Mouse (Mus musculus) olfactory bulb, adult 2 months (tissue): ENCODE results near the gene Gpr135. TPM values are rescaled to one million over a fixed set of nuclear protein-coding genes. Genes with fewer than 3 reads are reported as not detected.
"Not testable (repeated sequence)": the region's sequence is repeated elsewhere in the genome, so short reads cannot be mapped to it uniquely, and the experiment has no call there.

Source experiments
- H3K27ac ChIP-seq: fragments of 200-500 bp; 2 replicates; pipeline ENCODE4 v1.5.1; 2012; ENCODE audit warnings: low read depth, low read length; ENCODE audit not compliant: insufficient read depth
- H3K4me1 ChIP-seq: fragments of 200-500 bp; 2 replicates; pipeline ENCODE4 v1.6.1; 2012; ENCODE audit warnings: low read length; ENCODE audit not compliant: control insufficient read depth, insufficient read depth
- H3K4me3 ChIP-seq: fragments of 200-500 bp; 2 replicates; pipeline ENCODE4 v1.5.1; 2012; ENCODE audit warnings: mild to moderate bottlenecking, low read depth, low read length, moderate library complexity; ENCODE audit not compliant: insufficient read depth
- CTCF ChIP-seq: fragments of 200-500 bp; IDR thresholded peaks from 2 replicates; pipeline ENCODE4 v1.5.1; 2012; ENCODE audit warnings: low read depth, mild to moderate bottlenecking, low read length, moderate library complexity; ENCODE audit not compliant: insufficient read depth
- POLR2A ChIP-seq: fragments of 200-500 bp; IDR thresholded peaks from 2 replicates; pipeline ENCODE4 v1.6.1; 2012; ENCODE audit warnings: mild to moderate bottlenecking, low read depth, low read length, moderate library complexity; ENCODE audit not compliant: insufficient read depth
- WGBS: fragments of 180-500 bp; shearing (Covaris S2); methylation state at CpG from one replicate; pipeline ENCODE4 v1.1.7; 2018; 5-methylcytosine and 5-hydroxymethylcytosine counted together
- polyA plus RNA-seq: library from polyadenylated mRNA; stranded (reverse); fragments of >200 nt; gene quantifications from 2 replicates; pipeline ENCODE4 v1.2.4, GENCODE M21; 2012; ENCODE audit warnings: low replicate concordance; ENCODE audit not compliant: missing spikeins, insufficient read depth, insufficient read length

The Gpr135 gene
- polyA plus RNA-seq, 1 experiment: not detected

DNA sequence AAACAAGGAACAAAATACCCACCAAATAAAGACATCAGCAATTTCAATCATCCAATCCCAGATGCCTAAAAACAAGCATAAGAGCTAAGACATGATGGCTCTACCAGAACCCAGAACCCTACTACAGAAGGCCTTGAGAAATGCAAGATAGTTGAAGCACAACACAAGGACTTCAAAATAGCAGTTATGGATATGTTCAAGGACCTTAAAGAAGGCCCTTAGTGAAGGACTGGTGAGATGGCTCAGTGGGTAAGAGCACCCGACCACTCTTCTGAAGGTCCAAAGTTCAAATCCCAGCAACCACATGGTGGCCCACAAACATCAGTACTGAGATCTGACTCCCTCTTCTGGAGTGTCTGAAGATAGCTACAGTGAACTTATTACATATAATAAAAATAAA, 13.1 kb downstream of the Gpr135 start:
- TF ChIP-seq CTCF: no peak
- TF ChIP-seq POLR2A: no peak
- H3K4me1 ChIP-seq: no peaks in the 10 kb centered on the region
- no peak overlapping the region for H3K27ac ChIP-seq
- no peak overlapping the region for H3K4me3 ChIP-seq
- 94% methylated on average over 1 of the region's 1 CpGs for WGBS

DNA sequence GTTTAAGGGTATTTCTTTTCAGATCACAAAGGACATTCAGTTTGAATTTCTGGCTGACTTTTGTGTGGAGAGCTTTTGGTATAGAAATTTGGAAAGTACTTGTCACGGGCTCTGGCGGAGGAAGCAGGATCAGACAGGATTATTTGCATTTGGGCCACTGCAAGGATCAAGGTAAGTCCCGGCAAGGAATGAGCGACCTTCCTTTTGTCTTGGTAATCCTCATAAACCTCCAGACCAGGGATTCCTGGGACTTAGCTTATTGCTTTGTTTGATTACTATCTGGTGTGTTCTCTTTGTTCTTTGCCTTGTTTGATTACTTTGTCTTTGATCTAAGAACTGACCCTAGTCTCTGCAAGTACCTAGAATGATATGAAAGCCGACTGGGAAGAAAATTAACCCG, 17.1 kb downstream of the Gpr135 start:
- TF ChIP-seq POLR2A: no peak
- no peak for TF ChIP-seq CTCF
- Histone ChIP-seq H3K4me1 (no peaks in the 10 kb centered on the region), H3K4me3 (no peak overlapping the region), H3K27ac (no peak overlapping the region)
- 50% methylated on average over 6 of the region's 6 CpGs for WGBS

DNA sequence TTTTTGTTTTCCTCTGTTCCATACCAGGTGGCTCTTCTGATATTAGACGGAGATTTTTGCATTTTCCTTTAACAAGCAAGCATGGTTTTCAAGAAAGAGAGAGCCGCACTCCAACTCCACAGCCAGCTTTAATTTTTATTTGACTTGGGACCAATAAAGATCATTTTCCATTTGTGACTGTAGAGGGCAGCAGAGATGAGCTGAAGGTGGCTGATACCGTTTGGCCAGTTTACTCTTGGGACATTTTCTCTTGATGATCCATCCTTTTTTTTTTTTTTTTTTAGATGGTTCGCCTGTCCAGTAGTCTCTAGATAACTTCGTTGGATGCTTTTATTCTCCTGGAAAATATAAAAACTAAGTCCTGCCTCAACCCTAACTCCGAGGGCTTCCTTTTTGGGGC, 17.6 kb downstream of the Gpr135 start:
- H3K4me1 ChIP-seq: no peaks in the 10 kb centered on the region
- no peak overlapping the region for H3K27ac ChIP-seq
- 40% methylated on average over 6 of the region's 6 CpGs for WGBS
- TF ChIP-seq CTCF: no peak
- no peak for TF ChIP-seq POLR2A
- no peak overlapping the region for H3K4me3 ChIP-seq

DNA sequence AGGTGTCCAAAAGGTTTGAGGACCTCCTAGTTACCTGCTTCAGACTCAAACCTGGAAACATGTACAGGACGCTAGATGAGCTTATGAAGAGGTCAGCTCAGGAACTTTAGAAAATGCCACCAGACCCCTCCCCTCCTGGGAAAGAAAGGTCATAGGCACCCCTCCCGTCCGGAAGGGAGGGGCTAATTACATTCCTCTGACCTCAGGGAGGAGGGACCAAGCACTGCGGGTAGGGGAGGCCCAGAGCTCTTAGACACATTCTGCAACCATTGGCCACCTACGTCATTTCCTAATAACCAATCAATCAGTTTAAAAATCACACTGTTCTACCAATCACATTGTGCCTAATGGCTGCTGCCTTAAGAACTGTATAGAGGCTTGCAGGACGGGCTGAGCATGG, 18.4 kb downstream of the Gpr135 start:
- no peaks in the 10 kb centered on the region for H3K4me1 ChIP-seq
- TF ChIP-seq CTCF (no peak), POLR2A (no peak)
- no peak overlapping the region for H3K27ac ChIP-seq
- no peak overlapping the region for H3K4me3 ChIP-seq
- 82% methylated on average over 6 of the region's 6 CpGs for WGBS

DNA sequence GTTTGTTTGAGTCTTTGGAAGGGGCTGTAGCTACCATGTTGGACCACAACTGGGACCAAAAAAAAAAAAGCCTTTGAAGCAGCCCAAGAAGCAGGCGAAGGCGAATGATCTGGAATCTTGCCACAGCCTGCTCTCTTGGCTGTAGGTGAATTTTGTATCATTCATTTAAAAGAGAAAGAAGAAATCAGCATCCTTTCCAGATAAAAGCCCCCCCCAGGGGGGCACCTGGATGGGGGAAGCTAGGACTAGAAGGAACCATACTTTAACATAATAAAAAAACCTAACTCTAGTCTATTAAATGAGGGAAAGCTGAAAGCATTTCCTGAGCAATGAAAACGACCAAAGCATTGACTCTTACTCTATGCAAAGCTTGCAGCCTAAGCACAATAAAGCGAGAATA, 20.1 kb downstream of the Gpr135 start:
- no peak overlapping the region for H3K4me3 ChIP-seq
- TF ChIP-seq CTCF (no peak), POLR2A (no peak)
- H3K4me1 ChIP-seq: no peaks in the 10 kb centered on the region
- 82% methylated on average over 4 of the region's 4 CpGs for WGBS
- no peak overlapping the region for H3K27ac ChIP-seq

DNA sequence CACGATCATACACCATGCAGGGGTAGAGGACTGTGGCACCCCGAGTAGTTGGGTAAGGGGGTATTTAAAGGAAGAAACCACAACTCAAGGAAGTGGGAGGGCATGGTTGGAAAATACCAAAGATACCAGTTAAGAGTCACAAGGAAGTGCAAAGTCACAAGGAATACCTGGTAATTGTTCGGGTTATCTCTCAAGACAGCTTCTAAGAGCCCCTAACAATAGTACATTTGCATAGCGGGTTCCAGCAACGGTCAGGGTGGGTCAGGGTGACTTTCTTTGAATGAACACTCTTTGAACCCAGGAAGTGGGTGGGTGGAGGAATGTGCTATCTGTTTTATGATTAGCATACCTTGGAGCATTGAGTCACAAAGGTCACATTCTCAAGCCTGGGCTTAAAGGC, 20.8 kb downstream of the Gpr135 start:
- H3K4me1 ChIP-seq, H3K4me3 ChIP-seq, H3K27ac ChIP-seq: not testable (repeated sequence)
- 94% methylated on average over 5 of the region's 5 CpGs for WGBS

DNA sequence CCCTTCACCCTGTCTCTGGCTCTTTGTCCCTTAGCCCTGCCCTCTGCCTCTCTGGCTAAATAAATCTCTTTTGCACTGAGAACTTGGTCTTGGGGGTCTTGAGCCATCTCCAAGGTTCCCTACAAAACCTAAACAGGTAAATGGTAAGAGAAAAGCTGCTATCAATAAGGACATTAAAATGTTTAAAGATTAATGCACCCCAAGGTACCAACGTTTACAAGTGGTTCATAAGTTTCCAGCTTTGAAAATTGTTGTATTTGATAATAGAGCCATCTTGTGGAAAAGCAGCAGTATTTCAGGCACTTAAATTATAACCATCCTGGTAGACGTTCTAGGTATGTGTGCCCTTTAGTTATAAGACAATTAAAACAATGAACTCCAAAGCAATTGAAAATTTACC, 23.4 kb downstream of the Gpr135 start:
- H3K4me1 ChIP-seq: no peaks in the 10 kb centered on the region
- 0% methylated on average over 2 of the region's 2 CpGs for WGBS
- no peak overlapping the region for H3K27ac ChIP-seq
- TF ChIP-seq POLR2A: no peak
- TF ChIP-seq CTCF: no peak
- no peak overlapping the region for H3K4me3 ChIP-seq

DNA sequence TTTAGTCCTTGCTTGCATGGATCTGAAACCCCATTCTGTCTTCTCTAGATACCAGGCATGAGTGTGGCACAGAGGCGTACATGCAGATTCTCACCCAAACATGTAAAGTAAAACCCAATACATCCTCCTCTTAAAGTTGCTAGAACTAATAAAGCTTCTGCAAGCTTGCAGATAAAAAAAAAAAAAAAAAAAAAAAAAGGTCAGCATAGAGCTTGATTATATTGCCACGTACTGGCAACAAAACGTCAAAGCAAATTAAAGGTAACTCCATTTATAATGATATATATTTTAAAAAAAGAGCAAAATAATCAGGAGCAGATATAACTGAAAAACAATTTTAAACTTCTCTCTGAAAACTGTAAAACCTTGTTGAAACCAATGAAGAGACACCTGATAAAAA, 29.7 kb downstream of the Gpr135 start:
- Histone ChIP-seq H3K4me3 (no peak overlapping the region), H3K4me1 (no peaks in the 10 kb centered on the region), H3K27ac (no peak overlapping the region)
- 97% methylated on average over 3 of the region's 3 CpGs for WGBS
- TF ChIP-seq POLR2A: no peak

DNA sequence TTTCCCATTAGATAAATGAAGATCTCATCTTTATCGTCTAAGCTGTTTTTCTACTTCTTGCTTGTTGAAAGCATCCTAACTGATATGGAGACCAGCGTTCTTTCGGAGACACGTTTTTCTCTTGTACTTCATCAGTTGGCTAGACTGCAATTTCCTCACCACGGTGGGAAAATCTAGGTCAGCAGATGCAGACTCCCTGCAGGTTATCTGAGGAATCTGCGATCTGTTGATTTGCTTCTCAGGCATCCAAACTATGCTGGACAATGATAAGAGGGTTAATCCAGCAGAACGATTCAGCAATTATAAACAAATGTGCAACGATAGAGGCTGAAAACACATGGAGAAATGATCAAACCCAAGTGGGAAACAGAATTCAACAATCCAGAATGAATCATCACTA, 31.4 kb downstream of the Gpr135 start:
- Histone ChIP-seq H3K4me3 (no peak overlapping the region), H3K27ac (no peak overlapping the region), H3K4me1 (no peaks in the 10 kb centered on the region)
- WGBS: 63% methylated on average over 8 of the region's 8 CpGs
- TF ChIP-seq POLR2A (no peak), CTCF (no peak)

DNA sequence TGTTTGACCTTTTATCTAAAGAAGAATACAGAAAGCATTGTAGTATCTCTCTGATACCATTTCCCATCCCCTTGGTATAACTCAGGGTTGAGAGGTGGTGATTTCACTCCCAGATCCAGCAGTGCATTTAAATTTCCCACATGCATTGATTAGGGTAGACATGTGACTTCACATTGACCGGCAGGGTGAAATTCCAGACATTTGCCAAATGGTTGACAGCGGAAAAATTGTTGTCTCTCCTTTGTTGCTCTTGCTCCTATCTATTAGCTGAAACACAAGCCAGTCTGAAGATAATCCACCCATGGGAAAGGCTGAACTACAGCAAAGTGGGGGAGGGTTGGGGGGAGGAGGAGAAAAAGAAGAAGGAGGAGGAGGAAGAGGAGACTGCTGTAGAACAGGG, 32.1 kb downstream of the Gpr135 start:
- Histone ChIP-seq H3K27ac (no peak overlapping the region), H3K4me1 (no peaks in the 10 kb centered on the region), H3K4me3 (no peak overlapping the region)
- 67% methylated on average over 2 of the region's 2 CpGs for WGBS
- TF ChIP-seq CTCF: no peak
- no peak for TF ChIP-seq POLR2A
